Mouse (Mus musculus) myocyte (in vitro differentiated cells): ENCODE results near the gene AI481877.

Experiments used
- E2F4 ChIP-seq: IDR thresholded peaks from one replicate; pipeline ENCODE4 v1.6.1; 2011; ENCODE audit warnings: mild to moderate bottlenecking, control low read depth, moderate library complexity; ENCODE audit not compliant: insufficient read depth
- MAX ChIP-seq: IDR thresholded peaks from one replicate; pipeline ENCODE4 v1.6.1; 2011; ENCODE audit warnings: low read depth, mild to moderate bottlenecking, control low read depth
- MYOD1 ChIP-seq, 3 experiments: IDR thresholded peaks; one replicate each; pipeline ENCODE4 v1.6.1; 2011; ENCODE audit warnings: control low read depth in 2 of 3, low read depth in 2 of 3, mild to moderate bottlenecking in 2 of 3, moderate library complexity in 1 of 3; ENCODE audit not compliant: insufficient read length in 2 of 3, control insufficient read depth in 1 of 3
- POLR2A ChIP-seq: IDR thresholded peaks from one replicate; pipeline ENCODE4 v1.6.1; 2011; ENCODE audit warnings: low read depth, mild to moderate bottlenecking, control low read depth, moderate library complexity; ENCODE audit not compliant: insufficient read length
- POLR2AphosphoS2 ChIP-seq: IDR thresholded peaks from one replicate; pipeline ENCODE4 v1.6.1; 2011; ENCODE audit warnings: low read depth, control low read depth; ENCODE audit not compliant: insufficient read length
- TCF12 ChIP-seq: IDR thresholded peaks from one replicate; pipeline ENCODE4 v1.6.1; 2011; ENCODE audit warnings: mild to moderate bottlenecking, control low read depth; ENCODE audit not compliant: poor library complexity, insufficient read depth, severe bottlenecking
- USF1 ChIP-seq: IDR thresholded peaks from one replicate; pipeline ENCODE4 v1.6.1; 2011; ENCODE audit warnings: low read depth, mild to moderate bottlenecking, control low read depth, moderate library complexity

DNA sequence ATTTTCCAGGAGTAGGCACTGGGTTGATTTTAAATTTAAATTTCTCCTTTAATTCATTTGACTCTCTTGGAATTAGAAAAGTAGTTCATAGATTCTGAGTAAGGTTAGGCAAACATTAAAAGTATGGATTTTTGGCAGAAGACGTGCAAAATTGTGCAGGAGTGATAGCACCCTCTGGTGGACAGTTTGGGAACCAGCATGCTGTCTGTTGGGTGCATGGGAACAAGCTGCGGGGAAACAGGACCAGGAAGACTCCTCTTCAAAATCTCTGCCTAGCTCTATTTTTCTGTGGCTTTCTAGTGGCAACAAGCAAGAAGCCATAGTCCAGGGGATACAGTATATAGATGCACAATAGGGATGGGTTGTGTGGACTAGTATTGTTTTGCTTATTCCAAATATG is 139.1 kb downstream of the AI481877 start:
- no peak for TF ChIP-seq USF1
- TF ChIP-seq TCF12: no peak
- no peak for TF ChIP-seq POLR2A
- TF ChIP-seq MAX: no peak
- no peak for TF ChIP-seq E2F4
- no peak for TF ChIP-seq MYOD1 (IDR thresholded peaks at IDR 0.05; ENCODE audit: control insufficient read depth in 1 of 3, insufficient read length in 2 of 3, low read depth in 2 of 3)
- TF ChIP-seq POLR2AphosphoS2: no peak
